Mouse (Mus musculus) urinary bladder, adult 18-20 months (tissue): ENCODE data around the gene Klhl30.
A peak's percentile ranks its signal among the peaks of the same experiment; 100 is the strongest.

Source experiments
- DNase-seq, 2 experiments: peaks; one replicate each; pipeline ENCODE4 v3.0.0; 2022; ENCODE audit warnings: low spot score in 2 of 2, mixed read lengths in 2 of 2

The Klhl30 gene

GRCm38 (mm10) chr1:91350841-91351240, at the start of gene Klhl30:
Klhl30 (plus strand) TSS chr1:91351016.
- DNase-seq: no peak

- DNase-seq: no peak
Measured at GRCm38 (mm10) chr1:91301206-91301920, 49.5 kb upstream of the Klhl30 start.

GRCm38 (mm10) chr1:91302021-91302420, 48.8 kb upstream of the Klhl30 start:
- no peak for DNase-seq

DNA sequence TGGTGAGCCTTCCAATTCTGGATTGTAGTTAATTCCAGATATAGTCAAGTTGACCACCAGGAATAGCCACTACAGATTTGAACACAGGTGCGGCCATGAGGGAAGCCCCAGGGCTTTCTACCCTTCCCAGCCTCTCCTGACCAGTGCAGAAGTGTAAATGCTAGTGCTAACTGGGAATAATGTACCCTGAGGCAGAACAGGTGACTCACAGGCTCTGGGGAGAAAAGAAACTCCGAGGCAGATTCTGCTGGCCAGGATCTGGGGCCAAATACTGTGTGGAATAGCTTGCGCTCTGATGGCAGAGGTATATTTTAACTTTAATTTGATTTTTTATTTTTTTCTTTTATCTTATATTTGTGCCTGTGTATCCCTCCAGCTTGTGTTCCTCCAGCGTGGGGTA, 46.2 kb upstream of the Klhl30 start:
- no peak for DNase-seq

- DNase-seq: no peak
Measured at GRCm38 (mm10) chr1:91309366-91310085, 41.3 kb upstream of the Klhl30 start.

GRCm38 (mm10) chr1:91312273-91312672, 38.5 kb upstream of the Klhl30 start:
- no peak for DNase-seq

DNA sequence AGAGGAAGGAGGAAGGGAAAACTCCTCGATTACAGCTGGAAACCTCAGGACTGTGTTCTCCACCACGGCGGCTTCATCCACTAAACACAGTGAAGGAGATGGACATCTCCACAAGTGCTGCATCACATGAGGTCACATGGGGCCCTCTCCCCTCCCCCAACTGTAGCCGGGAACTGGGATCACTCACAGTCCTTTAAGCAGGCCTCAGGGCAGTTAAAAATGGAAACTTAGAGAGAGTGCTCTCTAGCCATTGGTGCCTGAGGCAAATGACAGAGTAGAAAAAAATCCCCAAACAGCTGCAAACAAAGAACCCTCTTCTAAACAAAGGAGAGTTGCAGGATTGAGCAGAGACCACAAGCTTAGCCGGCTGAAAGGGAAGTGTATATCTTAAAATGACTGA, 37.6 kb upstream of the Klhl30 start:
- DNase-seq: no peak

DNA sequence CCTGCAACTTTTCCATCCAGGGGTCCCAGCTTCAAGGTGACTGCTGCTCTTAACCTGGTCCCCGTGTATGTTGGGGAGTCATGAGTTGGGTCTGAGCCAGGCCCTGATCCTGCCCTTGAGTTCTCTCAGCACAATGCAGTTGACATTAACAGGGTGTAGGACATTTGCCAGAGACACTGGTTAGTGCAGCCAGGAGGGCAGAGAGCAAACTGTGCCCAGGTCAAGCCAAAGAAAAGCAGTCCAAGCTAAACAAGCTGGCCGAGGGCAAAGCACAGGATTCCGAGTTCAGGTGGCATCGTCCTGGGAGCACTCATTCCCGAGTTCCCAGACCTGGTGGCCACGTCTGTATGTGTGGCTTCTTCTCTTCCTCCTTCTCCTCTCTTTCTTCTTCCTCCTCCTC, 33.2 kb upstream of the Klhl30 start:
- no peak for DNase-seq

GRCm38 (mm10) chr1:91321760-91322438, 28.9 kb upstream of the Klhl30 start, which contains the start of gene Espnl:
Espnl (plus strand) TSS chr1:91322075.
- no peak for DNase-seq

DNA sequence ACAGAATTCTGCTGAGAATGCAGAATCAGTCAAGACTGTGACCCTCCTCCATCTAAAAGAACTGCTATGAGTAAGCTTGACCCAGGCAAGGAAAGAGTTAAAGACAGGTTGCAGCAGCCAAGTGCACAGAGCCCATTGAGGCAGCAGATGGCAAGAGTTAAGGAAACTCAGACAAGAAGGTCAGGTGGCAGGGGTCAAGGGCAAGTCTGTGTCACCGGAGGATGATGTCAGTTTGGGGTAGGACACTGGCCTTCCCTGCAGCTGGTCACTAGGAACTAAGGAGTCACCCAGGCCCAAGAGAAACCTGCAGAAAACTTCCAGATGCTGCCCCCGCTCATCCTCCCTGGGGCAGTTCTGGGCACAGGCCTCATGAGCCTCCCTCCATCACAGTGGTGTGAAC, 26.2 kb upstream of the Klhl30 start:
- no peak for DNase-seq

- no peak for DNase-seq
Measured at GRCm38 (mm10) chr1:91325488-91326042, 25.3 kb upstream of the Klhl30 start.

GRCm38 (mm10) chr1:91332102-91332501, 18.7 kb upstream of the Klhl30 start:
- DNase-seq: no peak

DNA sequence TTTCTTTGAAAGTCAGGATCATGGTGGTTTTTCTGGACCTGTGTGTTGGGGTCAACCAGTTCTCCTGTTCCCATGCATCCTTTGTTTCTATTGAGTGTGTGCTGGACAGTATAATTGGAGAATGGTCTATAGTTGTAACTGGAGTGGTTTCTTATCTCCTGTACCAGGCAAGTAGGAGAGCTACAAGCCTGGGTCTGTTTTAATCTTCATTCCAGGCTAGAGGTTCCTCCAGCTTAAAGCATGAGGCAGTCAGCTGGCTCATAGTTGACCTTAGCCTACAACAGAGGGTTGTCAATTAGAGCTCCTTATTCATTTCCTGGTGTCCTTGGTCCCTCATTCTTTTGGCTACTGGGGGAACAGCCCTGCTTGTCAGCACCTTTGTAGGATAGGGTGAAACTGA, 17.2 kb upstream of the Klhl30 start:
- no peak for DNase-seq

GRCm38 (mm10) chr1:91337355-91337754, 13.5 kb upstream of the Klhl30 start:
- no peak for DNase-seq

DNA sequence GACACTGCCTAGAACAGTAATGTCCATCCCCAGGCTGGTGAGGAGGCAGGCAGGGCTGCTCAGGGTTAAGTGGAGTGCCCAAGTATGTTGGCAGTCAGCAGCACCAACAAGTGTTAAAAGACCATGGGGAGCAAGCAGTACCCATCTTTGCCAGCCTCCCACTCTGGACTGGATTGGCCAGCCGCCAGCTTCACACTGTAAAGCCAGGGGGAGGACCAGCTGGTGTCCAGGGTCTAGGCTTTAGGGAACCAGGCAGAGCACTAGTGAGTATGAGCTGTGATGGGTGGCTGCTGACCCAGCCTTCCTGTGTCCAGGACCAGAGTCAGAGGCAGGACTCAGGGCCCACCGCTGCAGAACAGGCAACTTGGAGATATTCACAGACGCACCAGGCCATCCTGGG, 6.8 kb upstream of the Klhl30 start:
- DNase-seq: no peak

GRCm38 (mm10) chr1:91344921-91345685, 5.7 kb upstream of the Klhl30 start:
- peak in 1 of 2 experiments; percentile 21 for DNase-seq

DNA sequence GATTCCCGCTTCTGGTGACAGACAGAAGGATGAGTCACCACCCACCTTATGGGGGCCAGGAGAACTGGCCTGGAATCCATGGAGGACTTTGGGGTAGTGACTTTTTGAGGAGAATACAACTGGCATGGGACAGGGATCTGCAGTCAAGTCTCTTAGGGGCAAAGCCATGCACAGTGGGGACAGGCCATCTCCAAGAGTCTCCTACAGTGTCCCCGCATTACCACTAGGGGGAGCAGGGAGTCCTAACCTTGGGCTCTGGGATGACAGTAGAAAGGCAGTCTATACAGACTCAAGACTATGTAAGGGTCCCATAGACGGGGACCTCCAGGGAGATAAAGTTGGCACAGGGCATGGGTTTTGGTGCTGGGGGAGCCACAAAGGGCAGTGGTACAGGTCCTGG, 3.9 kb upstream of the Klhl30 start:
- DNase-seq: peak; percentile 13 to 31

DNA sequence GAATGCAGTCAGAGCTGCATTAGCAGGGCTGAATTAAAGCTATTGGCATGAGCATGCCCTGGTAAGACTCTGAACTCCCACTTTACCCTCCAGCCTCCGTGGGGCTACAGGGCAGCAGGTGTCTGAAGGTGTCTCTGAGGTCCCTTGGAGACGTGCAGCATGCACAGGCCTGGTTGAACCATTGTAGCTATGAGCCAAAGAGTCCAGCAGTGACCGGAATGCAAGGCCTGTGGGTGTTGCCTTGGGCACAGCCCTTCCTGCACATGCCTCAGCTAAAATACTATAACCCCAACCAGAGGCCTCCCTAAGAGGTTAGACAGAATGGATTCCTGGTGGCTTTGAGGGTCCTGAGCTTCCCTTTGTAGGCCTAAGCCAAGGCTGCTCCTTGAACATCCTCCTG, 433 bp downstream of the Klhl30 start:
- DNase-seq: no peak

DNA sequence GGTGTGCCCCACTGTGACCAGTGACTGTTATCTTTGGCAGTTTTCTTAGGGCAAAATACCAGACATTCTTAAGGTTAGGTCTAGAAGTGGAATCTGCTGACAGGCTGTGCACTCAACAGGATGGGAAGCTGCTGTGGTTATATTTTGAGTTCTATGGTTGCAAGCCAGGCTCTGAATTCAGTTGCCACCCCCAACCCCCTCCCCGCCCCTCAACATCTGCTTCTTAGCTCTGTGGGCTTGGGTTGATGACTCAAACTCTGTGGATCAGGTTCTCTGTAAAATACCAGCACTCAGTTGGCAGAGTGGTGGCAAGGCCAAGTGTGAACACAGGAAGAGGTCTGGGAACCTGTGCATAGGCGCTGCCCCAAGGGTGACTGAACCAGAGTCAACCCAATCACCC, 1.5 kb downstream of the Klhl30 start:
- DNase-seq: no peak

GRCm38 (mm10) chr1:91356105-91356504, 5.3 kb downstream of the Klhl30 start:
- no peak for DNase-seq

DNA sequence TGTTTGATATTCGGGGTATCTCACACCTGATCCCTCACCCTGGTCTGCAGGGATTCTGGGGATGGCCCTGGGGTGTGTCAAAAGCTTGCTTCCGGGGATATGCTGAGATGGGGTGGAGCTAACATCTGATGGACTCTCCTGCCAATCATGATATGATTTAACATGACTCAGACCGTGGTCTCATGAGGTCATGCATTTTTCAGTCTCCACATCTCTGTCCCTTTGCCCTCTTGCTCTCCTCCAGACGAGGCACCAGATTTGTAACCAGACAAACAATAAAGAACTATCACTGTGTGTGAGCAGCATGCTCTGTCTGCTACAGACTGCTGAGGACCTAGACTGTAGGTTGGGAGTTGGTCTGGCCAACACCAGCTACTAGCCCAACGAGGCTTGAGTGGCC, 11.3 kb downstream of the Klhl30 start:
- DNase-seq: no peak
